Mouse (Mus musculus) ES-E14 (cell line): ENCODE results near the gene Rnf39. TPM values are rescaled to one million over a fixed set of nuclear protein-coding genes. Genes with fewer than 3 reads are reported as not detected.
A peak's percentile ranks its signal among the peaks of the same experiment; 100 is the strongest.

Experiments
- DNase-seq: peaks from one replicate; pipeline ENCODE4 v3.0.0-alpha.2; 2013; ENCODE audit warnings: low read depth, low spot score
- H3K27ac ChIP-seq: 2 replicates; pipeline ENCODE4 v1.5.1; 2012; ENCODE audit warnings: low read depth, mild to moderate bottlenecking, low read length, moderate library complexity, mixed read lengths; ENCODE audit not compliant: poor library complexity, insufficient read depth, severe bottlenecking
- H3K36me3 ChIP-seq: 2 replicates; pipeline ENCODE4 v1.6.1; 2012; ENCODE audit warnings: mild to moderate bottlenecking, low read length, moderate library complexity, mixed read lengths; ENCODE audit not compliant: control insufficient read depth, poor library complexity, insufficient read depth, severe bottlenecking
- H3K4me1 ChIP-seq, 2 experiments: fragments of 150-350 bp in 1 of 2; sonication (generic) in 1 of 2; 2 replicates each; pipeline ENCODE4 v1.6.1; 2012; ENCODE audit warnings: low read length in 2 of 2, mild to moderate bottlenecking in 1 of 2, mixed read lengths in 1 of 2; ENCODE audit not compliant: control insufficient read depth in 2 of 2, insufficient read depth in 2 of 2, poor library complexity in 1 of 2
- H3K4me3 ChIP-seq, 2 experiments: fragments of 150-350 bp in 1 of 2; sonication (generic) in 1 of 2; 2 replicates each; pipeline ENCODE4 v1.5.1; 2012; ENCODE audit warnings: low read length in 2 of 2, low read depth in 1 of 2, mild to moderate bottlenecking in 1 of 2, mixed read lengths in 1 of 2; ENCODE audit not compliant: insufficient read depth in 1 of 2, poor library complexity in 1 of 2, severe bottlenecking in 1 of 2
- H3K9ac ChIP-seq: 2 replicates; pipeline ENCODE4 v1.6.1; 2012; ENCODE audit warnings: low read depth, mild to moderate bottlenecking, low read length, mixed read lengths; ENCODE audit not compliant: poor library complexity, insufficient read depth, severe bottlenecking
- H3K9me3 ChIP-seq: fragments of 150-350 bp; sonication (generic); 2 replicates; pipeline ENCODE4 v1.6.1; 2012; ENCODE audit warnings: low read depth, mild to moderate bottlenecking, low read length; ENCODE audit not compliant: control insufficient read depth, insufficient read depth
- CHD2 ChIP-seq: IDR thresholded peaks from 2 replicates; pipeline ENCODE4 v1.6.1; 2014; ENCODE audit warnings: mild to moderate bottlenecking, low read depth, low read length, inconsistent platforms
- HCFC1 ChIP-seq: IDR thresholded peaks from 2 replicates; pipeline ENCODE4 v1.6.1; 2012; ENCODE audit warnings: low read length, inconsistent platforms, borderline replicate concordance; ENCODE audit not compliant: insufficient read depth
- MAFK ChIP-seq: IDR thresholded peaks from 2 replicates; pipeline ENCODE4 v1.6.1; 2014; ENCODE audit warnings: mild to moderate bottlenecking, low read depth, low read length, inconsistent platforms; ENCODE audit not compliant: insufficient read depth
- ZC3H11A ChIP-seq: IDR thresholded peaks from 2 replicates; pipeline ENCODE4 v1.6.1; 2012; ENCODE audit warnings: low read depth, mild to moderate bottlenecking, inconsistent platforms, low read length, borderline replicate concordance
- ZNF384 ChIP-seq: IDR thresholded peaks from 2 replicates; pipeline ENCODE4 v1.6.1; 2012; ENCODE audit warnings: low read depth, low read length, inconsistent platforms
- in situ Hi-C, 2 experiments: fragments of 600-800 bp; cut with MboI; formaldehyde crosslinking; loops; one replicate each; pipeline ENCODE4 v1.15.1; 2025; ENCODE audit warnings: low sequenced_read_pairs in 2 of 2, inconsistent platforms in 1 of 2; ENCODE audit not compliant: unreplicated experiment in 2 of 2
- total RNA-seq: library from RNA; depleted of rRNA; stranded (reverse); fragments of 300-350 nt; gene quantifications from 2 replicates; pipeline ENCODE4 v1.2.3, GENCODE M21; 2012

Gene Rnf39
- total RNA-seq, 1 experiment, result 1.9 TPM

GRCm38 (mm10) chr17:36952631-36953030, 9.9 kb downstream of the Rnf39 start:
- Histone ChIP-seq H3K4me3 (no peak overlapping the region), H3K36me3 (peaks cover 6% of the 10 kb centered on the region), H3K27ac (no peak overlapping the region), H3K4me1 (peaks cover 2 to 5% of the 10 kb centered on the region in 2 experiments; a peak in 2 of 4 replicates), H3K9me3 (no peaks in the 10 kb centered on the region), H3K9ac (no peak overlapping the region)
- TF ChIP-seq ZC3H11A (no peak), HCFC1 (no peak), CHD2 (no peak), ZNF384 (no peak), MAFK (no peak)
- no peak for DNase-seq
- in situ Hi-C loops, result no loop called here

DNA sequence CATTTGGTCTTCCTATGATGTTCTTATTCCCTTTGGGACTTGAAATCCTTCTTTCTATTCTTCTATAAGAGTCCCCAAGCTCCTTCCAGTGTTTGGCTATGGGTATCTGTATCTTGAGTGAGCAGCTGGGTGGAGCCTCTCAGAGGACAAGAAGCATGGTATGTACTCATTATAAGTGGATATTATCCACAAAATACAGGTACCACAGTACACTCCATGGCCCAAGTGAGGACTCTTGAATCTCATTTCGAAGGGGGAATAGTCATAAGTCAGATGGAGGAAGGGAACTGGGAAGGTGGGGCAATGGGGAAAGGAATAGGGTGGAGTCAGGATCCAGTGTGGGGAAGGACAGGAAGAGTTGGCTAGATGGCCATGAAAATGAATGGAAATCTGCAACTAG, 10.3 kb downstream of the Rnf39 start:
- Histone ChIP-seq H3K4me3 (no peak overlapping the region), H3K36me3 (peaks cover 6% of the 10 kb centered on the region), H3K9me3 (no peaks in the 10 kb centered on the region), H3K4me1 (peaks cover 2 to 5% of the 10 kb centered on the region in 2 experiments; a peak in 2 of 4 replicates), H3K9ac (no peak overlapping the region), H3K27ac (no peak overlapping the region)
- no peak for DNase-seq
- TF ChIP-seq ZNF384 (no peak), ZC3H11A (no peak), CHD2 (no peak), HCFC1 (no peak), MAFK (no peak)
- in situ Hi-C loops, result no loop called here

DNA sequence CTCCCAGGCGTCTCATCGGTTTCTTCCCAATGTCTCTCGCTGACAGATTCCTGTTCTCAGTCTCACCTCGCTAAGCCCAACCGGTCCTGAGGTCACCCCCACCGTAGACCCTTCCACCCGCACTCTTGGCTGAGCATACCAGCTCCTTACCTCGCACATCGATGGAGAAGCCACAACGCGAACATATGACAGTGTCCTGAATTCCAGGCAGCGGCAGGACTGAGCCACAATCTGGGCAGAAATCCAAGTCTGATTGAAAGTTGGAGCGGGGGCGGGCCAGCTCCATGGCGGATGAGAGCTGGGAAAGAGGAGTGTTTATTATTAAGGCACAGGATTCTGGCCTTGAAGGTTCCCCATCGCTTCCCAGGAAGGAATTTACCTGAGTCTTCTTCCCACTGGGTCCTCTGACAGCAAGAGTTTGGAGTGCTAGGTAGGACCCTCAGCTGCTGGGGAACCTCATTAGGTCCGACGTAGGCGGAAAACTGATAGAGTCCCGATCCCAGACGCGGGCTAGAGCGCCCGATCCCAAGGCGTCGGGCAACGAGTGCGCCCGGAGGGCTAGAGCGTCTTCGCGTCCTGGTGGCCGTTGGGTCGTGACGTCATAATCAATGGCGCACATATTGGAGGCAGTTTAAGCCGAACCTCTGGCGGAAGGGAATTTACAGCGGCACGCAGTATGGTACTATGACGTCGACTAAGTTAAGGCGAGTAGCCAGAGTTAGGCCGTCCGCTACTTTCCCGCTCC, 15.5 kb downstream of the Rnf39 start, which contains the start of the genes Znrd1 and Znrd1as:
Gene Znrd1, minus strand, starts transcription at position 561 of the 745 bp plus-strand sequence.
Gene Znrd1as, plus strand, starts transcription at position 594 of the 745 bp plus-strand sequence.
- no peaks in the 10 kb centered on the region for H3K9me3 ChIP-seq

DNA sequence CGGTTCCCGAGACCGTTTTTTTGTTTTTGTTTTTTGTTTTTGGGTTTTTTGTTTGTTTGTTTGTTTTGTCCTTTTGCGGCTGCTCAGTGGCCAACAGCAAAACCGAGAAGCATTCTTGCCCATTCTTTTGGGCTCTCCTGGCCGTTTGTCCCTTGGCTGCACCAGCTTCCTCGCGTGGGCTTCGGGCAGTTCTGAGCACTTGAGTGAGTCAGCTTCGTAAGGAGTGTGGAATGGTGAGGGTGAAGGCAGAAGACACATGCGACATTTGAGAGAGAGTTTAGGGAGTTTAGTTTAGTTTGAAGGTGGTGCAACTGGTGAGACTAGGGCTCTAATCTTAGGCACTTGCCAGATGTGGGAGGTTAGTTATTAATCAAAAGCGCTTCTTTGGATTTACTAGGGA, 16.2 kb downstream of the Rnf39 start:
- H3K27ac ChIP-seq, result peak overlapping the region; percentile 32

More for the DNA sequence above, 15.5 kb downstream of the Rnf39 start, which contains the start of the genes Znrd1 and Znrd1as:
- TF ChIP-seq ZNF384, result no peak
- no peak for TF ChIP-seq MAFK
- peak; percentile 47; the same call in 1 of the 2 replicates for TF ChIP-seq ZC3H11A
- TF ChIP-seq CHD2, result no peak
- TF ChIP-seq HCFC1, result peak; percentile 86
- H3K36me3 ChIP-seq, result no peaks in the 10 kb centered on the region
- peak within 1 kb of the TSS; percentile 85 to 88 for H3K4me3 ChIP-seq
- peaks cover 2 to 4% of the 10 kb centered on the region in 2 experiments; a peak in 1 of 4 replicates for H3K4me1 ChIP-seq
- H3K9ac ChIP-seq, result peak within 1 kb of the TSS; percentile 85
- H3K27ac ChIP-seq, result peak within 1 kb of the TSS; percentile 32
- DNase-seq, result peak; percentile 98
- in situ Hi-C loops, result no loop called here

More for the DNA sequence above, 16.2 kb downstream of the Rnf39 start:
- Histone ChIP-seq H3K36me3 (no peaks in the 10 kb centered on the region), H3K4me1 (peaks cover 2 to 4% of the 10 kb centered on the region in 2 experiments; a peak in 1 of 4 replicates), H3K9me3 (no peaks in the 10 kb centered on the region), H3K9ac (peak overlapping the region; percentile 85), H3K4me3 (peak overlapping the region; percentile 85 to 88)
- DNase-seq, result no peak
- in situ Hi-C loops, result no loop called here
- no peak for TF ChIP-seq ZC3H11A
- no peak for TF ChIP-seq HCFC1
- no peak for TF ChIP-seq ZNF384
- TF ChIP-seq CHD2, result no peak
- no peak for TF ChIP-seq MAFK
